ENCODE assay signal across 8 mouse cellular contexts in the genomic region with DNA sequence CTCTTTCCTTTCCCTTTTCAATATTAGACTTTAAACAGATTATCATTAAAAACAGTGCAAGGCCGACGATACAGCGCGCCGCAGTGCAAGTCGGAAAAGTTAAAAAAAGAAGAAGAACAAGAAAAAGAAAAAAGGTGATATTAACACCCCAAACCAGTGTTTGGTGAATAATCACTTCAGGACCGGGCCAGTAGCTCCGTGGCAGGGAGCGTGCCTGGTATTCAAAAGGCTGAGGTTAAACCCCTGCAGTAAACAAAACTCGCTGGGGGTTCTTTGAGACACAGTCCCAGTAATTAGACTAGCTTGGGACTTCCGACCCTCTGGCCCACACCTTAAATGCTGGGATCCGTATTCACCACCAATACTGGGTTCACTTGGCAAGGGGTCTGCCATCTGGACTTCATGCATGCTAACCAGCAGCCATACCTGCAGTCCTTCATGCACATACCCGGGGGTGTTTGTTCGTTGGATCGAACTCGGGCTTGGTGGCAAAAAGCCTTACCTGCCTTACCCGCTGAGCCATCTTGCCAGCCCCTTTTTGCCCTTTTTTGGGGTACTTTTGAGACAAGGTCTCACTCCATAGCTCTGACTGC. TPM values are rescaled to one million over a fixed set of nuclear protein-coding genes. Genes with fewer than 3 reads are reported as not detected.
DNase-seq lines count a peak whose midpoint lies in the region; ATAC-seq lines count a peak whose summit lies in the region.

No protein-coding gene starts in this region.

- peaks cover 18% of the 10 kb centered on the region for H3K4me1 ChIP-seq in lung, embryonic 16.5 days (replicated peaks; ENCODE audit: control insufficient read depth, insufficient read depth, low read length)
- peaks cover 23% of the 10 kb centered on the region for H3K4me1 ChIP-seq in forebrain, embryonic 12.5 days
- H3K4me1 ChIP-seq in limb, embryonic 13.5 days = peaks cover 35% of the 10 kb centered on the region
- peaks cover 14% of the 10 kb centered on the region for H3K4me1 ChIP-seq in stomach, embryonic 14.5 days (ENCODE audit: control insufficient read depth, insufficient read depth, low read length)

- WGBS in lung, embryonic 16.5 days = 22% methylated on average over 17 of the region's 17 CpGs
- WGBS in forebrain, embryonic 12.5 days = 7% methylated on average over 17 of the region's 17 CpGs
- WGBS in limb, embryonic 13.5 days = 13% methylated on average over 17 of the region's 17 CpGs
- 19% methylated on average over 17 of the region's 17 CpGs for WGBS in stomach, embryonic 14.5 days

- H3K9ac ChIP-seq in lung, embryonic 16.5 days (ENCODE audit: low read length) = peak overlapping the region; percentile 67
- H3K9ac ChIP-seq in forebrain, embryonic 12.5 days = peak overlapping the region; percentile 53
- H3K9ac ChIP-seq in limb, embryonic 13.5 days = peak overlapping the region; percentile 61; the same call in 1 of the 2 replicates
- no peak overlapping the region for H3K9ac ChIP-seq in stomach, embryonic 14.5 days (replicated peaks; ENCODE audit: low read depth, low read length)

- peak overlapping the region; percentile 12; the same call in 1 of the 2 replicates for H3K27ac ChIP-seq in lung, embryonic 16.5 days (ENCODE audit: low read length)
- no peak overlapping the region for H3K27ac ChIP-seq in forebrain, embryonic 12.5 days
- peak overlapping the region; percentile 29; the same call in 1 of the 2 replicates for H3K27ac ChIP-seq in limb, embryonic 13.5 days
- H3K27ac ChIP-seq in stomach, embryonic 14.5 days (ENCODE audit: low read length) = peak overlapping the region; percentile 89; the same call in 1 of the 2 replicates

- DNase-seq in lung, postnatal 25 days (ENCODE audit: low spot score) = no peak
- no peak for DNase-seq in ovary, postnatal 36 days (ENCODE audit: low spot score)
- DNase-seq in testis, postnatal 10 days (ENCODE audit: low spot score) = no peak
- DNase-seq in thymus, postnatal 4 days = no peak

- H3K27me3 ChIP-seq in lung, embryonic 16.5 days (ENCODE audit: control insufficient read depth, insufficient read depth, low read depth, low read length) = no peaks in the 10 kb centered on the region
- peaks cover 29% of the 10 kb centered on the region for H3K27me3 ChIP-seq in forebrain, embryonic 12.5 days
- no peaks in the 10 kb centered on the region for H3K27me3 ChIP-seq in limb, embryonic 13.5 days
- no peaks in the 10 kb centered on the region for H3K27me3 ChIP-seq in stomach, embryonic 14.5 days (ENCODE audit: control insufficient read depth, insufficient read depth, low read length)

- H3K9me3 ChIP-seq in lung, embryonic 16.5 days (ENCODE audit: control insufficient read depth, low read length) = no peaks in the 10 kb centered on the region
- no peaks in the 10 kb centered on the region for H3K9me3 ChIP-seq in forebrain, embryonic 12.5 days
- no peaks in the 10 kb centered on the region for H3K9me3 ChIP-seq in limb, embryonic 13.5 days
- no peaks in the 10 kb centered on the region for H3K9me3 ChIP-seq in stomach, embryonic 14.5 days (ENCODE audit: control insufficient read depth, low read depth, low read length)

- H3K4me2 ChIP-seq in lung, embryonic 16.5 days (ENCODE audit: low read depth, low read length) = peak overlapping the region; percentile 72
- H3K4me2 ChIP-seq in forebrain, embryonic 12.5 days = peak overlapping the region; percentile 57
- H3K4me2 ChIP-seq in limb, embryonic 13.5 days (replicated peaks) = peak overlapping the region; percentile 77
- peak overlapping the region; percentile 58 for H3K4me2 ChIP-seq in stomach, embryonic 14.5 days (replicated peaks; ENCODE audit: low read depth, low read length)

- H3K36me3 ChIP-seq in lung, embryonic 16.5 days (ENCODE audit: control insufficient read depth, insufficient read depth, low read length) = no peaks in the 10 kb centered on the region
- H3K36me3 ChIP-seq in forebrain, embryonic 12.5 days (replicated peaks) = no peaks in the 10 kb centered on the region
- no peaks in the 10 kb centered on the region for H3K36me3 ChIP-seq in limb, embryonic 13.5 days
- no peaks in the 10 kb centered on the region for H3K36me3 ChIP-seq in stomach, embryonic 14.5 days (ENCODE audit: control insufficient read depth, insufficient read depth, low read length)

- ATAC-seq in lung, embryonic 16.5 days (ENCODE audit: low read depth) = no peak
- no peak for ATAC-seq in forebrain, embryonic 12.5 days (ENCODE audit: low FRiP score)
- no peak for ATAC-seq in limb, embryonic 13.5 days (ENCODE audit: low FRiP score, low read depth)
- no peak for ATAC-seq in stomach, embryonic 14.5 days (ENCODE audit: insufficient number of reproducible peaks, insufficient read depth, low FRiP score, low read depth)

- peak overlapping the region; percentile 44 for H3K4me3 ChIP-seq in lung, embryonic 16.5 days (ENCODE audit: low read length)
- peak overlapping the region; percentile 27; the same call in 1 of the 2 replicates for H3K4me3 ChIP-seq in forebrain, embryonic 12.5 days (replicated peaks)
- H3K4me3 ChIP-seq in limb, embryonic 13.5 days = peak overlapping the region; percentile 39
- 0 out of 2 replicates have a peak overlapping the region, but pooled peaks have one; percentile 29 for H3K4me3 ChIP-seq in stomach, embryonic 14.5 days (ENCODE audit: low read depth, low read length)

RNA-seq across cellular contexts. Expression of gene Fgd2, which starts 37.8 kb away (rescaled TPM):
- polyA plus RNA-seq in lung, embryonic 16.5 days (2015; fragmentation: Nextera tagmentation; extraction: Ambion mirVana) = 21.7 and 24.0 TPM in 2 replicates
- 3.4 and 3.7 TPM in 2 replicates for polyA plus RNA-seq in forebrain, embryonic 12.5 days (2016; fragmentation: Nextera tagmentation; extraction: Ambion mirVana)
- 4.3 and 6.7 TPM in 2 replicates for polyA plus RNA-seq in limb, embryonic 13.5 days (2015; fragmentation: Nextera tagmentation; extraction: Ambion mirVana)
- 8.4 and 11.5 TPM in 2 replicates for polyA plus RNA-seq in stomach, embryonic 14.5 days (2014; fragmentation: Nextera tagmentation; extraction: Ambion mirVana)

RNA-seq across cellular contexts. Expression of gene Mtch1, which starts 50.8 kb away (rescaled TPM):
- 208 and 265 TPM in 2 replicates for polyA plus RNA-seq in lung, embryonic 16.5 days (2015; fragmentation: Nextera tagmentation; extraction: Ambion mirVana)
- 381 and 393 TPM in 2 replicates for polyA plus RNA-seq in forebrain, embryonic 12.5 days (2016; fragmentation: Nextera tagmentation; extraction: Ambion mirVana)
- polyA plus RNA-seq in limb, embryonic 13.5 days (2015; fragmentation: Nextera tagmentation; extraction: Ambion mirVana) = 328 and 333 TPM in 2 replicates
- polyA plus RNA-seq in stomach, embryonic 14.5 days (2014; fragmentation: Nextera tagmentation; extraction: Ambion mirVana) = 287 and 333 TPM in 2 replicates
